Mouse (Mus musculus): ENCODE measurements at regions not wholly inside any gene's neighbourhood (a gene's known extent, or its start where the extent isn't known, plus 50 kb on each side); places are given as distances from the start of the nearest gene placed in this dataset.

- TF ChIP-seq CTCF (IDR thresholded peaks at IDR 0.05; ENCODE audit: insufficient read depth, low read depth, low read length) (no peak), POLR2A (IDR thresholded peaks at IDR 0.05; ENCODE audit: insufficient read depth, low read depth, low read length) (no peak)
- no peak overlapping the region for H3K4me3 ChIP-seq (ENCODE audit: insufficient read depth, low read depth, low read length)
- 86% methylated on average over 3 of the region's 3 CpGs for WGBS
These were observed 50.1 kb upstream of the Gadd45a start for GRCm38 (mm10) chr6:67087393-67087792.

More at GRCm38 (mm10) chr6:67087393-67087792, 50.1 kb upstream of the Gadd45a start:
- Histone ChIP-seq H3K4me1 (ENCODE audit: control insufficient read depth, insufficient read depth, low read length) (no peaks in the 10 kb centered on the region), H3K27ac (ENCODE audit: insufficient read depth, low read depth, low read length) (no peak overlapping the region)

All from olfactory bulb, adult 2 months (tissue).